Mouse (Mus musculus) layer of hippocampus, adult 11-12 months (tissue): ENCODE results near the gene Akap11.
A peak's percentile ranks its signal among the peaks of the same experiment; 100 is the strongest.

Experiments used
- DNase-seq: peaks from one replicate; pipeline ENCODE4 v3.0.0; 2022; ENCODE audit warnings: low spot score

The Akap11 gene

DNA sequence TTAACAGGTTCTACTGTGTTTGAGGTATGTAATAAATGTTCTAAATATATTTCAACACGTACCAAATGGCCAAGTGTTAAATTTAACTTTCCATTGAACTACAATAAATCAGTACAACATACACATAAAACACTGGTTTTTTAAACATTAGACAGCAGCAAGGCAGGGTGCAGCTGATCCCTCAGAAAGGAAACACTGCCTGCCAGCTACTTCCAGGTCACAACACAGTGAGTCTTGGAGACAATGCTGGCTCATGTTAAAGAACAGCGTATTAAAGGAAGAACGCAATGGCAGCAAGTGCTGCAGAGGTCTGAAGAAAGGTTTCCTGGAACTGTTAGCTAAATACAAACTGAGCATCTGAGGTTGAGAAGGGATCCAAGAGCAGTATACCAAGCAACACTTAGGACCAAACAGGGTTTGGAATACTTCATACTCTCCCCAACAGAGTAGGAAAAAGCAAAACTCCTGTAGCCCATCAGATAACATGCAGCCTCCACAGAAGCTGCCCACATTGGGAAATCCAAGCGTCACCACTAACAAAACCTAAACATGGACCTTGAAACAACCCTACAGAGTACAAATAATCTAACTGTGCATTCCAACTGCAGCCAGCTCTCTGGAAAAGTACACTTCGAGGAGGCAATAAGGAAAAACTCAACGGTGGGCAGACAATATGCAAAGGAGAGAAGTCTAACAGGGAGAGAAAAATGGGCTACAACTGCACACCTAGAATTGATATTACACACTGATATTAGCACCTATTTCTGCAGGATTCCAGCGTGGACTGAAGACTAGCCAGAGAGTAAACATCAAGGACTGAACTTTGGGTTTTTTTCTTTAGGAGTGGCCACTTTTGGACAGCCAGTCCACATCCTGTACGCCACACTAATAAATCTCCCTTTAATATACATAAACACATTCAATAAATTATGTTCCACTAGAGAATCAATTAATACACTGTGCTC, 7.9 kb downstream of the Akap11 start:
- DNase-seq = no peak

DNA sequence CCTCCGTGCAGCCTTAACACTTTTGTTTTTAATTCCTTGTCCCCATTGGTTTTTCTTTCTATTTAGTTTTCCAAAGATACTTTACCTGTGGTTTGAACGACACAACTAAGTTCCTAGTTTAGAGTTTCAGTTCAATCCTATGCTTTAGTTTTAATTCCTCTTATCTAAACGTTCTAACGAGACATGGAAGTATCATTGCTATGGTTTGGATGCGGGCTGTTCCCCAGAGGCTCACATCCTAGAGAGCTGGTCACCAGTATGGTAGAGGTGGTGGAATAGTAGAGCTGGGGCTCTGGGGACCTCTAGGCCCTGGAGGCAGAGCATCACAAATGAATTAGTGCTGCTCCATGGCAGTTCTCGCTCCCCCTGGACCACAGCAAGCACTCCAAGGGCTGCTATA, 9.7 kb downstream of the Akap11 start:
- DNase-seq = no peak

DNA sequence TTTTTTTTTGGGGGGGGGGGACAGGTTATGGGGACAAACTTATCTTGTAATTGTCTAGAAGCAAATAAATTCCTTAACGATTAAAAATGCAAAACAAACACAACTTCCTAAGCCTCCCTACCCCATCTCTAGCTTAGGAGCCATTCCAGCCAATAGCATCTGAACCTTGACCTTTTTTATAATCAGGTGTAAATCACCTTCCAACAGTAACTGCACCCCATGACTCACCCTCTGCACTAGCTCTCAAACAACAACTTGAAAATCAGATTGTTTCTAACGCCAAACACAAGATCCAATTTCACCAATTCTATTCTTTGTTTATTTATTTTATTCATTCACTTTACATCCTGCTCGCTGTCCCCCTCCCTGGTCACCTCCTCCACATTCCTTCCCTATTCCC, 10.1 kb downstream of the Akap11 start:
- no peak for DNase-seq

DNA sequence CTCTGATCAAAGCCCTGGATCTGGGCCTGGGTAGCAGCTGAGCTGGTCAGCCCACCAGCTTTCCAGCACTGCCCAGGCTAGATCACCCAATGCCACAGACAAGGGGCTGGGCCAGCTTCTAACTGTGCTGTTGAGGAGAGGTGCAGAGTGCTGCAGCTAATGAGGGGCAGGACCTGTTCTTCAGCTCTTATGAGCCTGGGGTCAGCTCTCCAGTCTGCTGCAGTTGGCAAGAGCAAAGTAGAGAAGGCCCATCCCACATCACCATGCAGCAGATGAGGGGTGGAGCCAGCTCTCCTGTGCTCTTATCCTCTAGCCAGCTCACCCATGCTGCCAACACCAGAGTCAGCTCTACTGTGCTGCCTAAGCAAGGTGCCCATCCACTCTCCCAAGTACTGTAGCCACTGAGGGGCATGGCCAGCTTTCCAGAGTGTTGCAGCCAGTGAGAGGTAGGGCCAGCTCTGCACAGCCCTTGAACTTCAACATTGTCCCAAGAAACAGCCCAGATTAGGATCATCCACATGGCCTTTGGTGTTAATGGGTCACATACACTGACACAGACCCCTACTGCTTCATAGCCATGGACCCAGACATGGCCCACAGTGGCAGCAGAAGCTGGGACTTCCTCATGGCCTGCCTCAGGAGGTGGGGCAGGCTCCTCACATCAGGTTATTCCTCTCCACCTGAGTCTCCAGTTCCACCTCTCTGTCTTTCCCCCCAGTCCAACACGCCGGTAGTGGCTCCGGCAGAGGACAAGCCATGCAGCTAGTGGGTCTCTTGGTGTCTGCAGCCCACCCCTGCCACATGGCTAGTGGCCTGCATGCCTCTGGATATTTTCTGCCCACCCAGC, 10.8 kb downstream of the Akap11 start:
- DNase-seq = no peak

DNA sequence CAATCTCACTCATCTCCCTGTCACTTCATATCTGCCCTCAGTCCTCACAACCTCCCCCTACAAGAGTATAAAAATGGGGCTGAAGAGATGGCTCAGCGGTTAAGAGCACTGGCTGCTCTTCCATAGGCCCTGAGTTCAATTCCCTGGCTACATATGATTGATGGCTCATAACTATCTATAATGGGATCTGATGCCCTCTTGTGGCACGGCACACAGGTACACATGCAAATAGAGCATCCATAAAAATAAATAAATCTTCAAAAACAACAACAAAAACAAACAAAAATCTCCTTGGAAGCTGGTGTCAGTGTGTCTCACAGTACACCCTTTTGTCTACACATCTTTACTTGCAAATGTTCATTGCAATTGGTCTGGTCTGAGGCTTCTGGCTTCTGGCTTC, 11.5 kb downstream of the Akap11 start:
- no peak for DNase-seq

DNA sequence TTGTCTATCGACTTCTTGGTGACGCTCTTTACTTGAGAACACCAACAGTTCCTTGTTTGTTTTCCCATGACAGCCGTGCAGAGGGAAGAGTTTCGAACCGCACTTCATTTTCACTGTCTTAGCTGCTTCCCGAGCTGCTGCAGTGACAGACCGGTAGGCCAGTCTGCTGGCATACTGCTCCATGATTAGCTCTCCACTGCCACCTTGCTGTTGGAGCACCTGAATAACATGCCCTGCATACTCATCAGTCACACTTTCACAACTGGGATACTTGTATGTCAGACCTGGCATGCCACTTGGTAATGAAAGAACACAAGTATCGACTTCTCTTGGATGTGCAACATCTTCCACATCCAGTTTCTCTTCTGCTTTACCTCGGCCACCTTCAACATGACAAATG, 25.9 kb downstream of the Akap11 start:
- DNase-seq = no peak

DNA sequence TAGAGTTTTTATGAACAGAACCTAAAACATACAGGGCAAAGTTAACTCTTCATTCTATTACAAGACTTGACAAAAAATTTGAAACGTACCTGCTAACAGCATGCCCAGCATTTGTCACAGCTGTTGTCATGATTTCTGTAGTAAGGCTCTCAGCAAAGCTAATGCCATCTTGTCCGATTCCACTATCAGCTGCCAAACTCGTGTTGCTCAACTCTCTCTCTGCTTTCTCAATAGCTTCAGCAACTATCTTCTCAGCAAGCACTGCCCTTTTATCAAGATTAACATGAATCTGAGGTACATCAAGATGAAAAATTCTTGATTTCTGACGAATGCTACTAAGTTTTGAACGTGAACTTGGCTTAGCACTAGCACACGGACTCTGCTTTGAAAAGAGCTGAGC, 26.8 kb downstream of the Akap11 start:
- DNase-seq = no peak

DNA sequence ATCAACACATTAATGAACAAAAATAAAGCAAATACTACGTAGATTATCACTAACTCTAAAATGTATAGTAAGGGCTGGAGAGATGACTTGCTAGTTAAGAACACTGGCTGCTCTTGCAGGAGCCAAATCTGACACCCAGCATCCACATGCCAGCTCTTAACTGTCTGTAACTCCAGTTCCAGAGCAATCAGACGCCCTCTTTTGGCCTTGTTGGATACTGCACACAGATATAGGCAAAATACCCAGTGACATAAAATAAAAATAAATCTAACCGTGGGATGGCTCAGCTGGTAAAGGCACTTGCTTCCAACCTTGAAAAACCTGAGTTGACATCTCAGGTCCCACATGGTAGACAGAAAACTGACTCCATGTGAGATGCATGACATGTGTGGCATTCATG, 36.0 kb downstream of the Akap11 start:
- DNase-seq = no peak

DNA sequence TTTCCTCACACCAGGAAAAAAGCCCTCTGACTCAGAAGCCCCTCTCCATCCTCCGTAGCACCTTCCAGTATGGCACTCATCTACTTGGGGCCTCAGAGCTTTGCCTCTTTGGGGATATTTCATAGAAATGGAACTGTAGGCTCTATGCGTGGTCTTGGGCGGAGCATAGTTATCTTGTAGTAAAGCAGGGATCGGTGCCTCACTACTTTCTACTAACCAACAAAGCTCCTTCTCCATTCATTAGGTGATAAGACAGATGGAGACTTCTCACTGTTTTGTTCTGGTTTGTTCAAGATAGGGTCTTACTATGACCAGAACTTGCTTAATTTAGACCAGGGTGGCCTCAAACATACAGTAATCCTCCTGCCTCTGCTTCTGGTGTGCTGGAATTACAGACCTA, 39.9 kb downstream of the Akap11 start:
- no peak for DNase-seq

DNA sequence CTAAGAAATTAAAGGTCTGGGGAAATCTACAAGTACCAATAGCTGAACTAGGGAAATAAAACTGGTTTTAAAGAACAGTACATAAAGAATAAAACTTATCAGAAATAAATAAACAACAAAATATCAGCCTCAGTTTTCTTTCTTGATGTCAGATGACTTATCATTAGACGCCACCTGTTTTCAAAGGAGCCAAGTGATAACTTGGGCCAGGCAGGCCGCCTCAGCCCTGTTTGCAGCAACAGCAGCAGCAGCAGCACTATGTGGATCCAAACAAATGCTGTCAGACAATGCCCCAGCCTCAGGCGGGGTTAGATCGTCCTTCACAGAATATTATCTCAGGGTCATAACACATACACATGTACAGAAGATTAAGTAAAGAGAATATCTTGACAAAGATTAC, 41.4 kb downstream of the Akap11 start:
- no peak for DNase-seq

DNA sequence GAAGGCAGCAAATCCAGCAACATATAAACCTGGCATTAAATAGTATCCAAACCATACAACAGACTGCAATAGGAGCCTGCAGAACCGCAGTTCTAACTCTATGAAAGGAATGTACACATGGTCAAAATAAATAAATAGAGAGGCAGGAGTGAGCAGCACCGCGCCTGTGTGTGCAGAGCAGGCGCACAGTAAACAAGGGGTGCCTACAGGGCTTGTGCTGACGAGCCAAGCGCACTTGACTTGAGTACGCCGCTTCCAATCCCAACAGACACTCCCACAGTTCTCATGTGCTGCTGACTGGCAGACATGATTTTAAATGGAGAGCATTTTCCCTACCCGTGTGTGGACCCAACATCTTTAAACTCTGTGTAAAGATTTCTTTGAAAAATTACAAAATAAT, 44.0 kb downstream of the Akap11 start:
- DNase-seq = no peak

DNA sequence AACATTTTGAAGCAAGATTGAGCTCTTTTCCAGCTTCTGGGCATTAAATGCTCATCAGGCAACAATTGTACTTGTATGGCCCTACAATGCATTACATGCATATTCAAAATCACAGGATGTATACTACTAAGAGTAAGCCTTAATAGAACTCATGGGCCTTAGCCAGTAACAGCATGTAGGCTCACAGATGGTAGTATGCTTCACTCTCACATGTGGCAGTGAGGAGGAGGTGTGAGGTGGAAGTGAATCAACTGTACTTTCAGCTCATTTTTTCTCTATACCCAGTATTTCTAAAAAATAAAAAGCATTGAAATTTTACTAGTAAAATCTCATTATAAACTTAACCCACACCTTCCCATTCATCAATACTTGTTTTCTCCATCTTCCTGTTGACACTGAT, 45.2 kb downstream of the Akap11 start:
- peak; percentile 57 for DNase-seq

DNA sequence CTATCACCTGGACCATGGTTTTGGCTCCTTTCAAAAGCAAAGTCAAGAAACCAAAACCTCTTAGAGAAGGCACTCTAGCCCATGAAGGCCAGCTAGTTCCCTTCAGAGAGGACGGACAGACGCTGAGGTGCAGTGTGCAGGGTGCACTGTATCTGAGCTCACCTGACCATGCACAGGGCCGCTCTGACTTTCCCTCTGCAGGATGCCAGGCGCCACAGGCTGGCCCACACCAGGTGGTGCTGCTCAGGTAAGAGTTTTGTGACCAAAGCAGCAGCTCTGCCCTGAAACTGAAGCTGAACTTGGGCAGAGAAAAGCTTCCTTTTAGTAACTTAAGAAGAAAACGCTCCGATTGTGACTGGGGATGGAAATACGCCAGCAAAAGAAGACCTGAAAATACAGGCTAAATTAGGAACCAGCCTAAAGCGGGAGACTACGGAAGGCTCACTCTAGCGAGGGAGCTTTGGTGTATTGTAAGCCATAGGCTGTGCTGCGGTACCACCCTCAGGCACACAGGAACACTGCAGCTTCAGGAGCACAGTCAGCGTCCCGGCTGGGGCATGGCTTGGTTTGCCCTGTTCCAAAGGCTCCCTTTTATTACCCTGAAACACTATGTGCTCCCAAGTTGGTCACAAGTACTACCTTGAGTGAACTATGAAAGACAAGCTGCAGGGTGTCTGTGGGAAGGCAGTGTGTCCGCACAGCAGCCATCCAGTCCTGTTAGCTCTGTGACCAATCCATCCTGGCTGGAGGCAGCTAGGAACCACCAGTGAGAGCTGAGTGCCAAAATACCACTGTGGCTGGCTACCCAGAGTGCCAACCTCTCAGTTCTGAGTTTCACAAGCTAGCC, 54.0 kb downstream of the Akap11 start:
- peak; percentile 73 for DNase-seq

DNA sequence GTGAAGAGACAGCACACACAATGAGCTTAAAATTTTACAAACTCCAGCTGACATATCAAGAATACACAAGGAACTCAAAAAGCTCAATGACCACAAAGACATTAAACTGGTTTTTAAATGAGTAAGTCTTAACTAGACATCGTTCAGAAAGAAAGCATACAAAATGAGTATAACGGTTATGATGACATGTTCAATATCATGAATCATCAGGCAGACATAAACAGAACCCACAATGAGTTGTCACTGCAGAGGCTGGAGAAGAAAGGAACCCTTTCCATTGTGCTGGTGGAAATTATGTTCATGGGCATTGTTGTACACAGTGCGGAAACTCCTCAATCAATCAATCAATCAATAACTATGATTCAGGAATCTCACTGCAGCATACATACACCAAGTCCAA, 62.5 kb downstream of the Akap11 start:
- DNase-seq = no peak

DNA sequence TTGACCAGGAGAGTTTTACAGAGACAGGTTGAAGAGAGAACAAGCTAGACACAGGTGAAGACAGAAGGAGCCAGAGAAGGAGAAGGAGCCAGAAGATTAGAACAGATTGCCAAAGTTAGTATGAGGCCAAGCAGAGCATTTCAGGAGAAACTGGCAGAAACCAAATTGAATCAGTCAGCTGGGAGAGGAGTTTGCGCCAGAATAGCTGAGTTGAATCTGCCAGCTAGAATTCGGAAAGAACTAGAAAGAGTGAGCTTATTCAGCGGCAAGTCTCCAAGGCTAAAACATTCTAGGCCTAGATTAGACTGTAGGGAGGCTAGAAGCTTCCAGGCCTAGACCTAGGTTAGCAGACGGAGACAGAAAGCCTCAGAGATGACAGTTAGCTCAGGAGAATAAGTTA, 65.9 kb downstream of the Akap11 start:
- DNase-seq = no peak

DNA sequence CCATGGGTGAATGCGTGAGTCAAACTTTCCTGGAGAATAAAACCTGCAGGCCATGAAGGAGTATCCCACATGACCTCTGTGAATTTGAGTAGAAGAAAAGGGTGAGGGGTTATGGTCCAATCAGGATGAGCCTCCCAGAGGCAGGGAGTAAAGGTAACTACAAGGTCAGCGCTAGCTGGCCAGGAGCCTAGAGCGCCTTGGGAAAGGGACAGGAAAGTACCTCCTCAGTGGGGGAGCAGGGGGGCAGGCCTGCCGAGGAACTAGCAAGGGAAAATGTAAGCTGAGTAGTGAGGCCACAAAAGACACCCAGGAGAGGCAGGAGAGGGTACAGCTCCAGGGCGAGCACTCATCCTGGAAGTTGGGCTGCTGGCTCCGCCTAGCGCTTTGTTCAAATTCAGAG, 67.6 kb downstream of the Akap11 start:
- DNase-seq = no peak

DNA sequence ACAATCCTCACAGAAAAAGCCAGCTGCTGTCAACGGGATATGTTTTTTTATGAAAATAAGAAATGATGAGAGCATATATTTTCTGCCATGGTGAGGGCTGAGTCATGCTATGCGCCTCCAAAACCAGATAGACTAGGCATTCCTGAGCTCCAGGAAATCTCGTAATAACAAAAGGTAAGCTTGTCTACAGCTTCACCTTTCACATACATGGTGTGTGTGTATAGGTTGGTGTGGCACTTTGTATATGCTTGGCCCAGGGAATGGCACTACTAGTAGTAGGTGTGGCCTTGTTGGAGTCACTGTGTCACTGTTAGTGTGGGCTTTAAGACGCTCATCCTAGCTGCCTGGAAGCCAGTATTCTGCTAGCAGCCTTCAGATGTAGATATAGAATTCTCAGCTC, 68.6 kb downstream of the Akap11 start:
- no peak for DNase-seq

DNA sequence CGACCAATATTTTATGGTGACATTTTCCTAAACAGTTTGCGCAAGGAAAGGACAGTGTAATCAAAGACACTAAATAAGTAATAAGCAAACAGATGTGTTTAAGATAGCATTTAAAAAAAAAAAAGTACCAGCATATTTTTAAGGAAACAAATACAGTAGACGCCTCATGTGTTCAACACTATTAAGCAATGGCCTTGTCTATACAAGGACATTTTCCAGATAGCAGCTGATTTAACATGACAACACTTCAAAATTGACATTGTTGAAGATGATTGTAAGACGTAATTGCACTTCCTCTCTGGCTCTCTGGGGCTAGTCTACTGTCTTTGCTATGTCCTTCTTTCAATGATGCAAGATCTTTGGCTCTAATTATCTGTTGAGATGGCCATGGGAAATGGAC, 72.3 kb downstream of the Akap11 start:
- no peak for DNase-seq

DNA sequence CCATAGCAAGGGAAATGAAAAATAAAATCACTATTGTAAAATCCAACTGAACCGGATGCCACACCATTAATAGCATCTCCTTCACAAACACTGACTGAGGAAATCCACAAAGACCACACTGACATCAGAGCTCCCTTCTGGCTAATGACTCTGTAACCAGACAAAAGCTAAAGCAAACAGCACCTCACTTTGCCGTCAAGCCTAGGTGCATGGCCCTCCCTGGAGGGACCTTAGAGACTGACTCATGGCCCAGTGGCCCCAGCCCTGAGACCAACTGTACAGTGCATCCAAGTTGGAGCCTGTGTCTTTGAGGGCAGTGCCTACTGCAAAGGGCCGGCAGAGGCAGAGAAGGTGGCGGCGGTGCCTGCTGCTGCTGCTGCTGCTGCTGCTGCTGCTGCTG, 77.5 kb downstream of the Akap11 start:
- DNase-seq = no peak

DNA sequence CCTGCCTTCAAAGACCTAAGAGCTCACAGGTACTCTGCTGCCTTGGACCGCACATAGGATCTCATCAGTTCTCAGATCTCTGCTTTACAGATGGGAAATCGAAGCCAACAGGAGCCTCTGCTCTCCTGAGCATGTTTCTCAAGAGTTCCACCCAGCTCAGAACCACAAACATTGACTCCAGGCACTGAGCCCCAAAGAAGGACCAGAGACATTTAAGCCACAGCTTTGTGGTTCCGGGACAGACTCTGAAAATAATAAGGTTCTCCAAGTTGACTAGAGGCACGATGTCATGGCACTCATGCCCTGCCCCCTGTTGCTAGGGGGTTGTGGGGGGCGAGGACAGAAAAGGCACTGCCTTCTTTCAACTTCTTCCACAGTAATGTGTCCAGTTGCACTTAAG, 77.9 kb downstream of the Akap11 start:
- DNase-seq = no peak

DNA sequence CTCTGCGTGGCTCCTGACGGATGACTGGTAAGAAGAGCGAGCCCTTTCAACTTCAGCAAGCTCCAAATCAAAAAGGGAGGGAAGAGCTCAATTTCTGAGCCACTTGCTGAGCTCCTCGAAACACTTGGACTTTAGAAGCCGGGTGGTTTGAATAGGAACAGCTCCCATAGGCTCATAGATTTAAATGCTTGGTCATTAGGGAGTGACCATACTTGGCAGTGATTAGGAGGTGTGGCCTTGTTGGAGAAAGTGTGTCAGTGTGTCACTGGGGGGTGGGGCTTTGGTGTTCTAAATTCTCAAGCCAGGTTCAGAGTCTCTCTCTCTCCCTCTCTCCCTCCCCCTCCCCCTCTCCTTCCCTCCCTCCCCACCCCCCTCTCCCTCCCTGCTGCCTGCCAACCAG, 81.6 kb downstream of the Akap11 start:
- no peak for DNase-seq

DNA sequence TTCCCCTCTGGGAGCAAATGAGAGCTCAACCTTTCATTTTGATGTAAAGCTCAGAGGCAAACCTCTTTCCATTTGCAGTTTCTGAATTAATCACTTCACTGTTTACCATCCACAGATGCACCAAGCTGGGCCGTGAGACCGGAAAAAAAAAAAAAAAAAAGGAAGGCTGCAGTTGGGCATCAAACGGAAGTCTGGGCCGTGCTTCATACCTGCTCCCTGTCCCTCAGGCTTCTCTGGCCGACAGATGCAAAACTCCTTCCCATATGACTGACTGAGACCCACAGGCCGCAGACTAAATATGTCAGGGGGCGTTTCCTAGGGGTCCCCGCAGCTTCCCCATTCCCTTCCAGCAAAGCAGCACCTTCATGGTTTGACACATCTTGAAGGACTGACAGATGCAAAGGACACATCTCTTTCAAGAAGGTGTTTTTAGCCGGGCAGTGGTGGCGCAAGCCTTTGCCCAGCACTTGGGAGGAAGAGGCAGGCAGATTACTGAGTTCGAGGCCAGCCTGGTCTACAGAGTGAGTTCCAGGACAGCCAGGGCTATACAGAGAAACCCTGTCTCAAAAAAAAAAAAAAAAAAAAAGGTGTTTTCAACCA, 87.7 kb downstream of the Akap11 start:
- no peak for DNase-seq
